Mouse (Mus musculus) stomach, embryonic 16.5 days (tissue): ENCODE results near the gene Cpeb2. TPM values are rescaled to one million over a fixed set of nuclear protein-coding genes. Genes with fewer than 3 reads are reported as not detected.

Experiments used
- ATAC-seq: fragments of 200-750 bp; cut with Nextera tagmentation; 2 replicates; pipeline ENCODE4 v1.8.0; 2017; ENCODE audit warnings: moderate number of reproducible peaks, moderate TSS enrichment; ENCODE audit not compliant: insufficient read depth, low FRiP score
- H3K27ac ChIP-seq: fragments of 300-500 bp; sonication (generic); 2 replicates; pipeline ENCODE4 v1.5.1; 2014; ENCODE audit warnings: low read length
- H3K27me3 ChIP-seq: fragments of 300-500 bp; sonication (generic); 2 replicates; pipeline ENCODE4 v1.6.1; 2014; ENCODE audit warnings: low read length, control low read depth, mixed read lengths; ENCODE audit not compliant: control insufficient read depth, insufficient read depth
- H3K36me3 ChIP-seq: fragments of 300-500 bp; sonication (generic); 2 replicates; pipeline ENCODE4 v1.6.1; 2014; ENCODE audit warnings: low read length; ENCODE audit not compliant: control insufficient read depth, insufficient read depth
- H3K4me1 ChIP-seq: fragments of 300-500 bp; sonication (generic); 2 replicates; pipeline ENCODE4 v1.6.1; 2014; ENCODE audit warnings: low read length, control low read depth, mixed read lengths; ENCODE audit not compliant: control insufficient read depth, insufficient read depth
- H3K4me2 ChIP-seq: fragments of 300-500 bp; sonication (generic); 2 replicates; pipeline ENCODE4 v1.6.1; 2014; ENCODE audit warnings: low read depth, low read length, mixed read lengths
- H3K4me3 ChIP-seq: fragments of 300-500 bp; sonication (generic); replicated peaks from 2 replicates; pipeline ENCODE4 v1.5.1; 2014; ENCODE audit warnings: mild to moderate bottlenecking, low read length
- H3K9ac ChIP-seq: fragments of 300-500 bp; sonication (generic); 2 replicates; pipeline ENCODE4 v1.6.1; 2014; ENCODE audit warnings: low read length
- H3K9me3 ChIP-seq: fragments of 300-500 bp; sonication (generic); replicated peaks from 2 replicates; pipeline ENCODE4 v1.6.1; 2016; ENCODE audit warnings: low read length, control low read depth; ENCODE audit not compliant: control insufficient read depth
- WGBS: fragments of 180-500 bp; shearing (Covaris S2); extraction: QIAGEN DNeasy Blood & Tissue Kit; methylation state at CpG from one replicate; pipeline ENCODE4 v1.1.7; 2014; 5-methylcytosine and 5-hydroxymethylcytosine counted together
- polyA plus RNA-seq: library from polyadenylated mRNA; unstranded; fragments of >200 nt; fragmentation: Nextera tagmentation; extraction: Ambion mirVana; gene quantifications from 2 replicates; pipeline ENCODE4 v1.2.1, GENCODE M21; 2015

Cpeb2 gene
- polyA plus RNA-seq, 1 experiment from 2014 or later, result 5.7 TPM

DNA sequence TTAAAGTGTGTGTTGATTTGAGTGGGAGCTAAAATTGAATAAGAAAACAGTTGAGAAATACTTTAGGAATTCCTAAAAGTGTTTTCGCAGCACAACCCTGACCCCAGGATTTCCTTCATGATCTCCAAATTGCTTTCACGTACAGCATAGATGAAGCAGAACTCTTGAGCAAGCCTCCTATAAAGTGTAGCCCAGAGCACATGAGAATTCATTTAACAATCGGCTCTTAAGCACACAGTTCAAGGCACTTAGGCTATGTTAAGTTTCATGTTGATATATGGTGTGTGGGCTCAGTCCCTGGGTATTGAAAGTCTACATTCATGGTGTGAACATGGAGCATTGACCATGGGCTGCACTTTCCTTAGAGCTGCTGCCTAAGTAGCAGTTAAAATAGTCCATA is 97.3 kb downstream of the Cpeb2 start:
- no peak overlapping the region for H3K9ac ChIP-seq
- 85% methylated on average over 3 of the region's 3 CpGs for WGBS

DNA sequence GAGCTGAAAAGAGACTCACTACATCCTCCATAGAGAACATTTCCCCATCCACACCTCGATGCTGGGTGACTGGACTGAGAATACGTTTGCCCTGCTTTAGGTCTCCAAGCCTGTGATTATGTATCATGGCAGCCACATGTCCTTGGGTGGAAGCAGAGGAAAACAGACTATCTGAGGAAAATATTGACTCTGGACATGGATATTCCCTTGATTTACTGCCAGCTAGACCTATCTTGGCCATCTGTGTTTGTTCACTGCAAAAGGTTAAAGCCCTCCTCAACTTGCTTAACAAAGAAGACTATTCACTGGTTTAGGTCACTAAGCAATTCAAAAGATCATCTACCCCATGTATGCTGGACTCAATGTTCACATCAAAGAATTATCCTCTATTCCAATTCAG is 101.5 kb downstream of the Cpeb2 start:
- Histone ChIP-seq H3K9me3 (no peaks in the 10 kb centered on the region), H3K4me1 (no peaks in the 10 kb centered on the region), H3K27ac (no peak overlapping the region), H3K4me3 (no peak overlapping the region), H3K36me3 (no peaks in the 10 kb centered on the region), H3K4me2 (no peak overlapping the region), H3K9ac (no peak overlapping the region), H3K27me3 (no peaks in the 10 kb centered on the region)
- 68% methylated on average over 2 of the region's 2 CpGs for WGBS
- no peak for ATAC-seq

More for the DNA sequence above, 97.3 kb downstream of the Cpeb2 start:
- Histone ChIP-seq H3K36me3 (no peaks in the 10 kb centered on the region), H3K4me2 (no peak overlapping the region), H3K4me3 (no peak overlapping the region), H3K4me1 (peaks cover 5% of the 10 kb centered on the region; the same call in 1 of the 2 replicates), H3K9me3 (no peaks in the 10 kb centered on the region), H3K27ac (no peak overlapping the region), H3K27me3 (no peaks in the 10 kb centered on the region)
- no peak for ATAC-seq

DNA sequence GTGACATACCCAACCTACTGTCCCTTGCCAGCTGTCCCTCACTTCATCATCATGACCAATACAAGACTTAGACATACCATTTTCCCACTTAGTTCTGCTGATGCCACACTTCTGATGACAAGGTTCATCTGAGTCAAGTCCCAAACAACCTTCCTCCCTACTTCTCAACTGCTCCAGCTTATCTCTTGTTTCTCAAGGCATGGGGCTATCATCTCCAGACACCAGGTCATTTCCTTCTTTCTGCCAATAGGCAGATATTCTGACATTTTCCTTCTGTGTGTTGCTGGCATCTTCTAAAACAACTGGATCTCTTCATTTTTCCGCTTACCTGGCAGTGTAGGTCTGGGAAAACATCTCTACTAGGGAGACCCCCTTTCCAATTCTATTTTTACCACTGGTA is 104.2 kb downstream of the Cpeb2 start:
- ATAC-seq, result no peak
- H3K9ac ChIP-seq, result no peak overlapping the region
- 83% methylated on average over 1 of the region's 1 CpGs for WGBS

DNA sequence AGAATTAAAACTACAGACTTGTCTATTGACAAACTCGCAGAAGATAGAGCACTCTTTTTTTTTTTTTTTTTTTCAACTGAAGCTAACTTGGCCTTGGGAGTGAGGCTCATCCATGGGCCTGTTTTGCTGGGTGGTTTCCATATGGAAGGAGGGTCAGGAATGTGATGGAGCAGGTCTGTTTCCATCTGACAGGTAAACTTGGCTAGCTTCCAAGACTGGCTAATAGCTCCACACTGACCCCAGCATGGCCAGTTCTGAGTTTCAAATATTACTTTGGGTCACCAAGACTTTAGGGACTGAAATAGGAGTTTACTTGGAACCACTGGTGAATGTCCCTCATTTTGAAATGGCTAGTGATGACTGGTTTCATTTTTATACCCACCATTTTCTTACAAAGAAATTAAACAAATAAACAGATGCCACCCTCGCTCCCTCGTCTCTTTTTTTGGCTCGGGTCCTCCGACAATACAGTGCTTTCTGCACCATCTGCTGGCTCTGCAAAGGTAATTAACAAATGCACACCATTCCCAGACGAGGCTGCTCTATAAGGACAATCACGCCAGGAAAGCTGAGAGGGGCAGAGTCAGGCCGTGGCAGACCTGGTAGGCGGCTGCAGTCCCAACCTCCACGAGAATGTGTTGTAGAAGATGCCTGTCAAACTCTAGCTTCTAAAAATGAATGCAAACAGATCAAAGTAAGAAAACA is 106.0 kb downstream of the Cpeb2 start:
- Histone ChIP-seq H3K9me3 (no peaks in the 10 kb centered on the region), H3K36me3 (no peaks in the 10 kb centered on the region), H3K4me3 (no peak overlapping the region), H3K27me3 (no peaks in the 10 kb centered on the region), H3K4me1 (no peaks in the 10 kb centered on the region), H3K27ac (no peak overlapping the region), H3K9ac (no peak overlapping the region), H3K4me2 (no peak overlapping the region)
- ATAC-seq, result no peak
- 52% methylated on average over 10 of the region's 10 CpGs for WGBS

More for the DNA sequence above, 104.2 kb downstream of the Cpeb2 start:
- H3K9me3 ChIP-seq, result no peaks in the 10 kb centered on the region
- H3K27me3 ChIP-seq, result no peaks in the 10 kb centered on the region
- no peaks in the 10 kb centered on the region for H3K4me1 ChIP-seq
- H3K27ac ChIP-seq, result no peak overlapping the region
- no peaks in the 10 kb centered on the region for H3K36me3 ChIP-seq
- H3K4me2 ChIP-seq, result no peak overlapping the region
- H3K4me3 ChIP-seq, result no peak overlapping the region
